Mouse (Mus musculus) embryonic facial prominence, embryonic 10.5 days (tissue): ENCODE results near the gene Gm28576. TPM values are rescaled to one million over a fixed set of nuclear protein-coding genes. Genes with fewer than 3 reads are reported as not detected.
"Not testable (repeated sequence)": the region's sequence is repeated elsewhere in the genome, so short reads cannot be mapped to it uniquely, and the experiment has no call there.

Source experiments
- DNase-seq: peaks from one replicate; pipeline ENCODE4 v3.0.0-alpha.2; 2017; ENCODE audit warnings: low spot score
- H3K27ac ChIP-seq: fragments of 300-500 bp; sonication (generic); replicated peaks from 2 replicates; pipeline ENCODE4 v1.5.1; 2016; ENCODE audit warnings: mild to moderate bottlenecking
- H3K27me3 ChIP-seq: fragments of 300-500 bp; sonication (generic); replicated peaks from 2 replicates; pipeline ENCODE4 v1.6.1; 2016; ENCODE audit warnings: low read depth, mild to moderate bottlenecking; ENCODE audit not compliant: poor library complexity, severe bottlenecking
- H3K36me3 ChIP-seq: fragments of 300-500 bp; sonication (generic); replicated peaks from 2 replicates; pipeline ENCODE4 v1.6.1; 2016; ENCODE audit warnings: mild to moderate bottlenecking, moderate library complexity
- H3K4me1 ChIP-seq: fragments of 300-500 bp; sonication (generic); 2 replicates; pipeline ENCODE4 v1.6.1; 2016
- H3K4me3 ChIP-seq: fragments of 300-500 bp; sonication (generic); 2 replicates; pipeline ENCODE4 v1.5.1; 2016; ENCODE audit warnings: mild to moderate bottlenecking, moderate library complexity
- H3K9me3 ChIP-seq: fragments of 300-500 bp; sonication (generic); 2 replicates; pipeline ENCODE4 v1.6.1; 2016; ENCODE audit warnings: mild to moderate bottlenecking
- WGBS: fragments of 180-500 bp; shearing (Covaris S2); methylation state at CpG from one replicate; pipeline ENCODE4 v1.1.7; 2016; 5-methylcytosine and 5-hydroxymethylcytosine counted together
- polyA plus RNA-seq: library from polyadenylated mRNA; unstranded; fragments of >200 nt; fragmentation: Nextera tagmentation; extraction: Ambion mirVana; gene quantifications from 2 replicates; pipeline ENCODE4 v1.2.1, GENCODE M21; 2016

The Gm28576 gene
- polyA plus RNA-seq: not detected in 2 replicates

GRCm38 (mm10) chrY:7722641-7723040 lies at the start of gene Gm28576:
Gene Gm28576 (plus strand): TSS chrY:7722941.
- no CpG with 5 or more reads among the region's 8 CpGs for WGBS
- not testable (repeated sequence) for H3K9me3 ChIP-seq, H3K4me3 ChIP-seq, DNase-seq, H3K27ac ChIP-seq, H3K4me1 ChIP-seq, H3K36me3 ChIP-seq, H3K27me3 ChIP-seq

Other genes starting within 250 kb of the Gm28576 start
- not detected in 2 replicates for gene Gm20826, start 84.5 kb upstream of the Gm28576 start, polyA plus RNA-seq